Mouse (Mus musculus): ENCODE results near the gene Rnf113a1.
"Not testable (repeated sequence)": the region's sequence is repeated elsewhere in the genome, so short reads cannot be mapped to it uniquely, and the experiment has no call there.

Rnf113a1 gene

GRCm38 (mm10) chrX:37191105-37191743 lies at the start of gene Rnf113a1, which contains the start of gene Ndufa1:
Gene Rnf113a1, plus strand, starts transcription at chrX:37191245.
Gene Ndufa1, minus strand, starts transcription at chrX:37191163.
- DNase-seq (ENCODE audit: low spot score) = peak; percentile 79

- DNase-seq (ENCODE audit: low spot score) = no peak
Observed at GRCm38 (mm10) chrX:37141732-37142131, 49.3 kb upstream of the Rnf113a1 start.

- not testable (repeated sequence) for DNase-seq (ENCODE audit: low spot score)
Observed at GRCm38 (mm10) chrX:37144498-37144897, 46.5 kb upstream of the Rnf113a1 start.

- no peak for DNase-seq (ENCODE audit: low spot score)
Observed at GRCm38 (mm10) chrX:37144954-37145353, 46.1 kb upstream of the Rnf113a1 start.

GRCm38 (mm10) chrX:37157839-37158238 lies 33.2 kb upstream of the Rnf113a1 start:
- DNase-seq (ENCODE audit: low spot score) = no peak

- no peak for DNase-seq (ENCODE audit: low spot score)
Observed at GRCm38 (mm10) chrX:37161169-37161568, 29.9 kb upstream of the Rnf113a1 start.

GRCm38 (mm10) chrX:37163115-37163514 lies 27.9 kb upstream of the Rnf113a1 start:
- DNase-seq (ENCODE audit: low spot score) = no peak

GRCm38 (mm10) chrX:37167085-37167484 lies 24.0 kb upstream of the Rnf113a1 start:
- DNase-seq (ENCODE audit: low spot score) = no peak

GRCm38 (mm10) chrX:37168742-37169141 lies 22.3 kb upstream of the Rnf113a1 start, which contains the start of gene Akap14:
Gene Akap14, minus strand, starts transcription at chrX:37168842.
- no peak for DNase-seq (ENCODE audit: low spot score)

- not testable (repeated sequence) for DNase-seq (ENCODE audit: low spot score)
Observed at GRCm38 (mm10) chrX:37184401-37184800, 6.6 kb upstream of the Rnf113a1 start.

GRCm38 (mm10) chrX:37190755-37191104 lies 315 bp upstream of the Rnf113a1 start:
- DNase-seq (ENCODE audit: low spot score) = no peak

GRCm38 (mm10) chrX:37191744-37192379 lies 817 bp downstream of the Rnf113a1 start:
- no peak for DNase-seq (ENCODE audit: low spot score)

- no peak for DNase-seq (ENCODE audit: low spot score)
Observed at GRCm38 (mm10) chrX:37198676-37199075, 7.6 kb downstream of the Rnf113a1 start.

GRCm38 (mm10) chrX:37210941-37211340 lies 19.9 kb downstream of the Rnf113a1 start, which contains the start of gene Gm9:
Gene Gm9, minus strand, starts transcription at chrX:37211041.
- no peak for DNase-seq (ENCODE audit: low spot score)

- not testable (repeated sequence) for DNase-seq (ENCODE audit: low spot score)
Observed at GRCm38 (mm10) chrX:37222158-37222557, 31.1 kb downstream of the Rnf113a1 start, which contains the start of gene Rhox1. Gene Rhox1, minus strand, starts transcription at chrX:37222258.

Data from yolk sac, embryonic 10.5 days (tissue).